Mouse (Mus musculus) myocyte (in vitro differentiated cells): ENCODE measurements around the gene Gata2. TPM values are rescaled to one million over a fixed set of nuclear protein-coding genes. Genes with fewer than 3 reads are reported as not detected.

Experiments used
- H3K27me3 ChIP-seq: one replicate; pipeline ENCODE4 v1.6.1; 2011; ENCODE audit not compliant: control insufficient read depth, insufficient read depth, insufficient read length
- H3K36me3 ChIP-seq: one replicate; pipeline ENCODE4 v1.6.1; 2011; ENCODE audit not compliant: control insufficient read depth, insufficient read depth
- H3K4me2 ChIP-seq: one replicate; pipeline ENCODE4 v1.6.1; 2011; ENCODE audit warnings: low read depth, control low read depth
- H3K4me3 ChIP-seq: one replicate; pipeline ENCODE4 v1.5.1; 2011; ENCODE audit warnings: mild to moderate bottlenecking, control low read depth, moderate library complexity
- H3K79me2 ChIP-seq: one replicate; pipeline ENCODE4 v1.6.1; 2011; ENCODE audit not compliant: control insufficient read depth, insufficient read depth
- H3ac ChIP-seq: one replicate; pipeline ENCODE4 v1.6.1; 2011; ENCODE audit not compliant: control insufficient read depth, insufficient read length
- CEBPB ChIP-seq: IDR thresholded peaks from 2 replicates; pipeline ENCODE4 v1.6.1; 2011; ENCODE audit warnings: mild to moderate bottlenecking, moderate library complexity; ENCODE audit not compliant: poor library complexity, insufficient read depth, severe bottlenecking
- E2F4 ChIP-seq: IDR thresholded peaks from one replicate; pipeline ENCODE4 v1.6.1; 2011; ENCODE audit warnings: mild to moderate bottlenecking, control low read depth, moderate library complexity; ENCODE audit not compliant: insufficient read depth
- MAX ChIP-seq: IDR thresholded peaks from one replicate; pipeline ENCODE4 v1.6.1; 2011; ENCODE audit warnings: low read depth, mild to moderate bottlenecking, control low read depth
- MYOD1 ChIP-seq, 3 experiments: IDR thresholded peaks; one replicate each; pipeline ENCODE4 v1.6.1; 2011; ENCODE audit warnings: control low read depth in 2 of 3, low read depth in 2 of 3, mild to moderate bottlenecking in 2 of 3, moderate library complexity in 1 of 3; ENCODE audit not compliant: insufficient read length in 2 of 3, control insufficient read depth in 1 of 3
- MYOG ChIP-seq, 3 experiments: IDR thresholded peaks; one replicate each; pipeline ENCODE4 v1.6.1; 2011; ENCODE audit warnings: control low read depth in 2 of 3, low read depth in 2 of 3, mild to moderate bottlenecking in 2 of 3; ENCODE audit not compliant: insufficient read length in 2 of 3, control insufficient read depth in 1 of 3, insufficient read depth in 1 of 3
- POLR2A ChIP-seq: IDR thresholded peaks from one replicate; pipeline ENCODE4 v1.6.1; 2011; ENCODE audit warnings: low read depth, mild to moderate bottlenecking, control low read depth, moderate library complexity; ENCODE audit not compliant: insufficient read length
- POLR2AphosphoS2 ChIP-seq: IDR thresholded peaks from one replicate; pipeline ENCODE4 v1.6.1; 2011; ENCODE audit warnings: low read depth, control low read depth; ENCODE audit not compliant: insufficient read length
- REST ChIP-seq: IDR thresholded peaks from one replicate; pipeline ENCODE4 v1.6.1; 2011; ENCODE audit warnings: mild to moderate bottlenecking, control low read depth, moderate library complexity; ENCODE audit not compliant: insufficient read depth, insufficient read length
- SRF ChIP-seq: IDR thresholded peaks from one replicate; pipeline ENCODE4 v1.6.1; 2011; ENCODE audit warnings: low read depth; ENCODE audit not compliant: control insufficient read depth, insufficient read length
- TCF12 ChIP-seq: IDR thresholded peaks from one replicate; pipeline ENCODE4 v1.6.1; 2011; ENCODE audit warnings: mild to moderate bottlenecking, control low read depth; ENCODE audit not compliant: poor library complexity, insufficient read depth, severe bottlenecking
- TCF3 ChIP-seq: IDR thresholded peaks from one replicate; pipeline ENCODE4 v1.6.1; 2011; ENCODE audit warnings: low read depth, control low read depth; ENCODE audit not compliant: insufficient read length
- USF1 ChIP-seq: IDR thresholded peaks from one replicate; pipeline ENCODE4 v1.6.1; 2011; ENCODE audit warnings: low read depth, mild to moderate bottlenecking, control low read depth, moderate library complexity
- polyA plus RNA-seq: library from polyadenylated mRNA; unstranded; fragments of >200 nt; fragmentation: generic; extraction: Trizol; gene quantifications from one replicate; pipeline ENCODE4 v1.2.1, GENCODE M21; 2012; ENCODE audit warnings: missing spikeins

The Gata2 gene
- polyA plus RNA-seq, 1 experiment, result 19.3 TPM

DNA sequence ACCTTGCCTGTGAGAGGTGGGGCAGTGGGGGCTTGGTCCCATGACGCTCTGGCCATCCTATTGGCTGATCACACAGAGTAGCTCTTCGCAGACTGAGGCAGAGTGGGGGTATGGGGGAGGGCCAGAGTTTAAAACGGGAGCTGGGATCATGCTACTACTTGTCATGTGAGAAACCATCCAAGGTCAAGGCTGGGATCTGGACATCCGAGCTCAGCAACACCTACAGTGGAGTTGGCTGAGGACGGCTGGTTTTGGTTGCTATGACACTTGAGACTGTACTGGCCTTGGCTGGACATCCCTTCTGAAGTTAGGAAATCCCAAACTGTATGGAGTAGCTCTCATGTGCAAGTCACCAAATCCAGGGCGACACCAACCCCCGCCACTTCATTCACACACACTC is 38.1 kb downstream of the Gata2 start:
- no peaks in the 10 kb centered on the region for H3K79me2 ChIP-seq
- no peaks in the 10 kb centered on the region for H3K36me3 ChIP-seq
- TF ChIP-seq MYOG (IDR thresholded peaks at IDR 0.05; ENCODE audit: control insufficient read depth in 1 of 3, insufficient read depth in 1 of 3, insufficient read length in 2 of 3, low read depth in 2 of 3) (no peak), POLR2AphosphoS2 (no peak), SRF (no peak), CEBPB (no peak), REST (no peak), MYOD1 (IDR thresholded peaks at IDR 0.05; ENCODE audit: control insufficient read depth in 1 of 3, insufficient read length in 2 of 3, low read depth in 2 of 3) (no peak), E2F4 (no peak), TCF12 (no peak), MAX (no peak), POLR2A (no peak), USF1 (no peak), TCF3 (no peak)
- H3K4me3 ChIP-seq, result no peak overlapping the region
- no peak overlapping the region for H3K4me2 ChIP-seq
- H3ac ChIP-seq, result no peak overlapping the region
- H3K27me3 ChIP-seq, result peaks cover 59% of the 10 kb centered on the region

DNA sequence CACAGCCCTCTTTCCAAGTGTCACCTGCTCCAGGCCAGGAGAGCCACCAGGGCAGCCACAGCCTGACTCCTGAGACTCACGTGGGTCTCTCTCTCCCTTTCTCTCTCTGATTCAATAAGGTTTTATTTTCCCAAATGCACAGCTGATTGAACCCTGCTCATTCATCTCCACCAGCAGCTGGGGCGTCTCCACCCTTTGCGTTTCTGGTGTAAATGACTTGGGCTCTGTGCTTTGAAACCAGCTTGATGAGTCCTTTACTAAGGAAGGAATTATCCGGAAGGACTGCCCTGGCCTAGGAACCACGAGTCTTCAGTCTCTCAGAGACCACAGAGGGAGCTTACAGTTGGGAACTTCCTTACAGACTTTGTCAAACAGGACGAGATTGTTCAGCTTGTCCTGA is 38.5 kb downstream of the Gata2 start:
- Histone ChIP-seq H3K27me3 (peaks cover 62% of the 10 kb centered on the region), H3K4me3 (no peak overlapping the region)

DNA sequence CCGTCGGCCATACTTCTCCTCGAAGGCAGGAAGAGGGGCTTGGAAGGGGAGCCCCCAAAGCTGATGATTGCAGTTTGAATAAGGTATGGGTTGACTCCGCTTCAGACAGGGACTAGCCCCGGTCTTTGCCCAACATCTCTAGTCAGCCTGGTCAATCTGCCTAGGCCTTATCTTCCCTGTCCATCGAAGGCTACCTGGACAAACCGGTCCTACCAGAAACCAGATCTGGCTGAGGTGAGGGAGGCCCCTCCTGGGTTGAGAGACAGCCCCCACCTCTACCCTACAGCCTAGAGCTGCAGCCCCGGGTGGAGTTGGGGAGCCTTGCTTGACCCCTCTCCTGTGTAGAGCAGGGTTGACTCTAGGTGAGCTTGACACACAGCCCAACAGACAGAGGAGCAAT is 40.3 kb downstream of the Gata2 start:
- no peak for TF ChIP-seq TCF3
- TF ChIP-seq E2F4, result no peak
- TF ChIP-seq POLR2AphosphoS2, result no peak
- no peak for TF ChIP-seq USF1
- no peak for TF ChIP-seq TCF12
- no peak for TF ChIP-seq MYOD1 (IDR thresholded peaks at IDR 0.05; ENCODE audit: control insufficient read depth in 1 of 3, insufficient read length in 2 of 3, low read depth in 2 of 3)
- no peak for TF ChIP-seq CEBPB
- no peak for TF ChIP-seq SRF
- no peak for TF ChIP-seq POLR2A
- TF ChIP-seq MAX, result no peak
- no peak for TF ChIP-seq REST
- Histone ChIP-seq H3K36me3 (no peaks in the 10 kb centered on the region), H3K79me2 (no peaks in the 10 kb centered on the region), H3ac (no peak overlapping the region), H3K4me3 (no peak overlapping the region), H3K27me3 (peaks cover 59% of the 10 kb centered on the region), H3K4me2 (no peak overlapping the region)

More for the DNA sequence above, 38.5 kb downstream of the Gata2 start:
- H3ac ChIP-seq, result no peak overlapping the region
- no peak overlapping the region for H3K4me2 ChIP-seq
- TF ChIP-seq MYOD1 (IDR thresholded peaks at IDR 0.05; ENCODE audit: control insufficient read depth in 1 of 3, insufficient read length in 2 of 3, low read depth in 2 of 3) (no peak), MAX (no peak), POLR2AphosphoS2 (no peak), SRF (no peak), REST (no peak), TCF3 (no peak), E2F4 (no peak), MYOG (IDR thresholded peaks at IDR 0.05; ENCODE audit: control insufficient read depth in 1 of 3, insufficient read depth in 1 of 3, insufficient read length in 2 of 3, low read depth in 2 of 3) (no peak), USF1 (no peak), POLR2A (no peak), TCF12 (no peak), CEBPB (no peak)
- no peaks in the 10 kb centered on the region for H3K36me3 ChIP-seq
- no peaks in the 10 kb centered on the region for H3K79me2 ChIP-seq

DNA sequence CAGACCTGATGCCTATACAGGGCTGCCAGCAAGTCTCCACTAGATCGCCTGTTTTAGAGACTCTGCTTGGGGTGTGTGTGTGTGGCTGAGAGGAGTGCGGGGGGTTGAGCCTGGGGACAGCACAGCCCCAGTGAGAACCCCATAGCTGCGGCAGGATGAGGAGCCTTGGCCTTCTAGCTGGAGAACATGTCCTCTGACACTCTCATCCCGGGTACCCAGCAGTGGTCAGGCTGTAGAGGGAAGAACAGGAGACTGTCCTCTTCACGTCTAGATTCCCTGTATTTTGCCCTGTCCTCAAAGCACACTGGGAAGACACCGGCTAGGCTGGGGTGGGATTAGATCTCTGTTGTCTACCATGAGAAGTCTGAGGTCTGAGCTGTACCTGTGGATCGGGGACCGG is 41.8 kb downstream of the Gata2 start:
- no peak overlapping the region for H3K4me3 ChIP-seq
- no peaks in the 10 kb centered on the region for H3K79me2 ChIP-seq
- H3K4me2 ChIP-seq, result no peak overlapping the region
- TF ChIP-seq POLR2AphosphoS2 (no peak), MAX (no peak), TCF3 (no peak), CEBPB (no peak), USF1 (no peak), MYOG (IDR thresholded peaks at IDR 0.05; ENCODE audit: control insufficient read depth in 1 of 3, insufficient read depth in 1 of 3, insufficient read length in 2 of 3, low read depth in 2 of 3) (no peak), MYOD1 (IDR thresholded peaks at IDR 0.05; ENCODE audit: control insufficient read depth in 1 of 3, insufficient read length in 2 of 3, low read depth in 2 of 3) (no peak), SRF (no peak), POLR2A (no peak), REST (no peak), E2F4 (no peak), TCF12 (no peak)
- H3K36me3 ChIP-seq, result no peaks in the 10 kb centered on the region
- H3ac ChIP-seq, result no peak overlapping the region
- H3K27me3 ChIP-seq, result peaks cover 60% of the 10 kb centered on the region

- peaks cover 59% of the 10 kb centered on the region for H3K27me3 ChIP-seq
- no peak for TF ChIP-seq SRF
- TF ChIP-seq MAX, result no peak
- TF ChIP-seq POLR2AphosphoS2, result no peak
- no peaks in the 10 kb centered on the region for H3K36me3 ChIP-seq
- H3K4me3 ChIP-seq, result no peak overlapping the region
- no peak overlapping the region for H3K4me2 ChIP-seq
- no peak overlapping the region for H3ac ChIP-seq
- H3K79me2 ChIP-seq, result no peaks in the 10 kb centered on the region
Measured at GRCm38 (mm10) chr6:88235983-88236382, 42.3 kb downstream of the Gata2 start.
